Mouse (Mus musculus) kidney, adult 2 months (tissue): Measurements from ENCODE around the gene Ccdc9b.

Experiments used
- CTCF ChIP-seq: fragments of 200-500 bp; conservative IDR thresholded peaks from 2 replicates; pipeline ENCODE4 v1.5.1; 2011; ENCODE audit warnings: low read depth, mild to moderate bottlenecking, control low read depth, low read length, moderate library complexity, mixed read lengths; ENCODE audit not compliant: insufficient read depth, insufficient read length
- POLR2A ChIP-seq: fragments of 200-500 bp; IDR thresholded peaks from one replicate; pipeline ENCODE4 v1.6.1; 2011; ENCODE audit warnings: low read depth, low read length, control low read depth

DNA sequence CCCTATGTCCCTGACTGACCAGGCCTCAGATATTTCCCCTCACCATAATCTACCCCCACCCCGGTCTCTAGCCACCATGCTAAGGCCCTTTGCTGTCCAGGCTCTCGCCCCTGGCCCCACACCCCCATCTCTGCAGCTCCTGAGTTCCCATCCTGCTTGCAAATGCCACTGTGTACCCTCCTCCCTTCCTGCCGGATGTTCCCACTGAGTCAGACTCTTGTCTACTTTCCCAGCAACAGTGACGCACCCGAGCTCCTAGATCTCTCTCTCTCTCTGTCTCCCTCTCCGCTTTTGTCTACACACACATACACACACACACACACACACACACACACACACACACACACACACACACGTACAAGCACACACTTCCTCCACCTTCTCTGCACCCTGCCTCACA lies 1.0 kb upstream of the Ccdc9b start:
- TF ChIP-seq POLR2A (no peak), CTCF (no peak)
